Mouse (Mus musculus) CH12F3 (cell line): Measurements from ENCODE around the gene Ngp.
"Not testable (repeated sequence)": the region's sequence is repeated elsewhere in the genome, so short reads cannot be mapped to it uniquely, and the experiment has no call there.

Experiments used
- in situ Hi-C: fragments of 300-500 bp; cut with MboI; formaldehyde crosslinking; loops from 2 replicates; pipeline ENCODE4 v1.14.3; 2020; ENCODE audit warnings: low sequenced_read_pairs

Ngp gene

DNA sequence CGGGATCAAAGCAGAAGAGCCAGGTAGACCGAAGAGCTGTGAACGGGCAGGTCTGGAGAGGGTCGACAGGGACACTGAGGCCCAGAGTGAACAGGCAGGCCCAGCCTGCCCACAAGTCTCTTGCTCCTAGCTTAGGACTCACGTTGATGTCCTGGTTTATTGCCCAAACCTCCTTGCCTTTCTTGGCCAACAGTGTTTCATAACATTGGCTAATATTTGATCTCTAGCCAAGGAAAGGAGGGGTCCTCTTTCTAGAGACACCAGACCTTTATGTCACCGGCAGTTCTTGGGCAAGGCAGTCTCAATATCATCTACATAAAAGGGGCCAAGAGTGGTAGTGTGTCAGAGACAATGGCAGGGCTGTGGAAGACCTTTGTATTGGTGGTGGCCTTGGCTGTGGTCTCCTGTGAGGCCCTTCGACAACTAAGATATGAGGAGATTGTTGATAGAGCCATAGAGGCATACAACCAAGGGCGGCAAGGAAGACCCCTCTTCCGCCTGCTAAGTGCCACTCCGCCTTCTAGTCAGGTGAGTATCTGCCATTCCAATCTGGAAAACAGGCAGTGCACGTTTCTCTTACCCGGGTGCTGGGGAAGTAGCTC, at the start of gene Ngp:
Gene Ngp, plus strand, starts transcription at position 237 of the 602 bp plus-strand sequence.
- in situ Hi-C loops: no loop called here

DNA sequence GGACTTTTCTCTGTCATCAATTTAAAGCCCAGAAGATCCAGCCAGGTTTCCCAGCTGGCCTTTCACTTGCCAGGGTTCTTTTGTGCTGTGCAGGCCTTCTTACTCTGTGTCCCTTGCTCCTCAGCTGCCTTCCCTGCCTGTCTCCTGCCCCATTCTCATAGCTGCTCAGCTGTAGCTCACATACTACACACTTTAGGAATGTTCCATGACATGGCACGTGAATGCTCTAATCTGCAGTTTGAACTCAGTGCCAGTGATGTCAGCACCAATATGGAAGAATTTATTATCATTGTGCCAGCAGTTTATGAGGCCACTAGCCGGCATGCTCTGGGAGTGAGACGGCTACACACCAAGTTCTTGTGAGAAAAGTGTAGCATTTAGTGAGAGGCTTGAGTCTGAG, 49.7 kb upstream of the Ngp start:
- in situ Hi-C loops: no loop called here

DNA sequence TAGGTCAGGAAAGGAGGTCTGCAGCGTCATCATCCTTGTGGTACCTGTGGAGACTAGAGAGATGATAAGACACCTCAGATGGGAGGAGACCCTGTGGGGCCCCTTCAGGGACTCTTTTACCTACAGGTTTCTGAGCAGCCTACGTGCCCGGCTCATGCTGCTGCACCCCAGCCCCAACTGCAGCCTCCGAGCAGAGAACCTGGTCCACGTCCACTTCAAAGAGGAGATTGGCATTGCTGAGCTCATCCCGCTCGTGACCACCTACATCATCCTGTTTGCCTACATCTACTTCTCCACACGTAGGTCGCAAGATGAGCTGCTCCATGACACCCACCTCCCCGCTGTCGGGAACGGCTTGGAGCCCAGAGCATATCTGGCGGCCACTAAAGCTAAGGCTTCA, 45.7 kb upstream of the Ngp start:
- in situ Hi-C loops: no loop called here

DNA sequence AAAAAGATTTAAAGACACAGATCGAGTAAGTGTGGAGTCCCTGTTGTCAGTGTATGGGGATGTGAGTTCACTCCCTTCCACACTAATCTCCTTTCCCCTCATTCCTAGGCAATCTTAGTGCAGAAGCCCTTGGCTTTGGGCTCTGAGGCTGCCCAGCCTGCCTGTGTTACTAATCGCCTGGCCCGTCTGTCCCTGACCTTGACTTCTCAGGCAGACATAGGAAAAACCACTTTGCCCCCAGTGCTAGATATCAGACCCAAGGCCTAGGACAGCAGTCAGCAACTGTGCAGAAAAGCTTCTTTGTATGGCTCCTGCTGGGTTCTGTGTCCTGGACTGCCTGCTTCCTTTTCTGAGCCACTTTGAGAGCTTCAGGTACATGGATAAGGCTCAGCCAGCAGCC, 43.9 kb upstream of the Ngp start:
- in situ Hi-C loops: no loop called here

DNA sequence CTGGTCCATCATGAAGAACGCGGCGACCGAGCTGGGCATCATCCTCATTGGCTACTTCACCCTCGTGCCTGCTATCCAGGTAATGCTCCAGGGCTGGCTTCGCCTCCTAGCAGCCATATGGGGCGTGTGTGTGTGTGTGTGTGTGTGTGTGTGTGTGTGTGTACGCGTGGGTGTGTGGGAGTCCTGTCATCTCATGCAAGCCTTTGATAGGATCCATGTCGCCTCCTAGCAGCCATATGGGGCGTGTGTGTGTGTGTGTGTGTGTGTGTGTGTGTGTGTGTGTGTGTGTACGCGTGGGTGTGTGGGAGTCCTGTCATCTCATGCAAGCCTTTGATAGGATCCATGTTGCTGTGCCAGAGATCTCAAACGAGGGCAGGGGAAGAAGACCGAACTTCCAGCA, 41.9 kb upstream of the Ngp start:
- in situ Hi-C loops: not testable (repeated sequence)

DNA sequence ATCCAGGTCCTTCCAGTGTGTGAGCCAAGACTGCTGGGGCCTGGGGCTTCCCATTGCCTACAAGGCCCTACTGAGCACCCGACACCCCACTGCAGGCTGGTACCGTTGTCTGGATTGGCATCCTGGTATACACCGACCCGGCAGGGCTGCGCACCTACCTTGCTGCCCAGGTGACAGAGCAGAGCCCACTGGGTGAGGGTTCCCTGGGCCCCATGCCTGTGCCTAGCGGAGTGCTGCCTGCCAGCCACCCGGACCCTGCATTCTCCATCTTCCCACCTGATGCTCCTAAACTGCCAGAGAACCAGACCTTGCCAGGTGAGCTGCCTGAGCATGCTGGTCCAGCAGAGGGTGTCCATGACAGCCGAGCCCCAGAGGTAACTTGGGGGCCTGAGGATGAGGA, 40.2 kb upstream of the Ngp start:
- in situ Hi-C loops: no loop called here

DNA sequence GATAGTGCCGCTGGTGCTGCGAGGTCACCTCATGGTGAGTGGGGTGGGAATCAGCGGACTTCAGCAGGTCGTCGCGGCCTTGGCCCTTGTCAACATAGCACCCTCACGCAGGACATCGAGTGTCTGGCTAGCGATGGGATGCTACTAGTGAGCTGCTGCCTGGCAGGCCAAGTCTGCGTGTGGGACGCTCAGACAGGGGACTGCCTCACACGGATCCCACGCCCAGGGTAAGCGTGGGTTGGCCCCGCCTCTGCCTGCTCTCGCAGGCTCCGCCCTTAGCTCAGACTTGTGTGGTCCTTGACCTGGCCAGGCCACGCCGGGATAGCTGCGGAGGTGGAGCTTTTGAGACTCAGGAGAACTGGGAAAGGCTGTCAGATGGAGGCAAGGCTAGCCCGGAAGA, 38.9 kb upstream of the Ngp start:
- in situ Hi-C loops: no loop called here

DNA sequence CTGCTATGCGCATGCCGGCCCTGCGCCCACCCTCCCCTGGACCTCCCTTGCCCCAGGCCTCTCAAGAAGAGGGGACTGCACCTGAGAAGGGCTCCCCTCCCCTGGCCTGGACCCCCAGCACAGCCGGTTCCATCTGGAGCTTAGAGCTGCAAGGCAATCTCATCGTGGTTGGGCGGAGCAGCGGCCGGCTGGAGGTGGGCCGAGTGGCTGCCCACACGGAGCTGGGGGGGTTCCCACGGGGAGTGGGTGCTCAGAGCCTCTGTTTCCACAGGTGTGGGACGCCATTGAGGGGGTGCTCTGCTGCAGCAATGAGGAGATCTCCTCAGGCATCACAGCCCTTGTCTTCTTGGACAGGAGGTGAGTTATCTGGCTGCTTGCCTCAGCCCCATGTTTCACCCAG, 38.3 kb upstream of the Ngp start:
- in situ Hi-C loops: no loop called here

DNA sequence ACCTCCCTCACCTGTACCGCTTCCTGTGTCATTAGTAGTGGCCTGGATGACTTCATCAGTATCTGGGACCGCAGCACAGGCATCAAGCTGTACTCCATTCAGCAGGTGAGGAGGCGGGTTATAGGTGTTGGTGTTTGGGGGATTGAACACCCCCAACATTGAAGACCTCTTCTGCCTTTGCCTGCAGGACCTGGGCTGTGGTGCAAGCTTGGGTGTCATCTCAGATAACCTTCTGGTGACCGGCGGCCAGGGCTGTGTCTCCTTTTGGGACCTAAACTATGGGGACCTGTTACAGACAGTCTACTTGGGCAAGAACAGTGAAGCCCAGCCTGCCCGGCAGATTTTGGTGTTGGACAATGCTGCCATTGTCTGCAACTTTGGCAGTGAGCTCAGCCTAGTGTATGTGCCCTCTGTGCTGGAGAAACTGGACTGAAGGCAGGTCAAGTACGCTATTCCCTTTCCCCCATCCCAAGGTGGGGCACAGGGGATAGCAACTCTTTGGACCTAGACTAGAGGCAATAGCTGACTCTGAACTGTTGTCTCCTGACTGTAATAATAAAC, 35.1 kb upstream of the Ngp start:
- in situ Hi-C loops: no loop called here

DNA sequence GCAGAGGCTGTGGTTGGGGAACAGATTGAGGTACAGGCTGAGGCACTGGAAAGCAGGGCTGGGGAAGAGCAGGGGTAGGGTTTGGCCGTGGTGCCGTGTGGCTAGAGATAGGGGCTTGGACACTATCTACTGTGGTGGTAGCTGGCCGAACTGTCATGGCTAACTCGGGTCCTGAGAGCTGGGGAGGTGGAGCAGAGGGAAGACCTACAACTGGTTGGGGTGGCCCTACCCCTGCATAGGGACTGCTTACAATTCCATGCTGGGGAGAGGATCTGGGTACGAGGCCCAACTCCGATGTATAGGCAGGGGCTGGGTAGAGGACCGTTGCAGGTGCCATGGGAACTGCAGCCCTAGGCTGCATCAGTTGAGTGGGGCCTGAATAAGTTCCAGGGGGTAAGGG, 31.5 kb upstream of the Ngp start:
- in situ Hi-C loops: no loop called here

DNA sequence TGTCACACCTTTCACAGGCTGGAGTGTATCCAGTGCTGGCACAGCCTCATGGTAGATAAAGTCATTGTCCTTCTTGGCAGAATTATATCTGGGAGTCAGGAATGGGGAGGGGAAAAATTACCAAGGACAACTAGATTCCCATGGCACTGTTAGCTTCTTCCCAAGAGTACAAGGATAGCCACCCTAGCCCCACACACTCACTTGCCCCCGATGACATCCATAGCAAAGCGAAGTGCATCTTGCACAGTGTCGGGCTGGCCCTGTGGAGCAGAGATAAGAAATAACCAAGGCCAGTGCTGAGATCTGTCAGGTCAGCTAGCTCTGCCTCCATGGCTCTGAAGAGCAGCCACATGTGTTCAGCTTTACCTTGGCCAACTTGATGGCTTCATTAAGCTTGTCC, 28.7 kb upstream of the Ngp start:
- in situ Hi-C loops: no loop called here

DNA sequence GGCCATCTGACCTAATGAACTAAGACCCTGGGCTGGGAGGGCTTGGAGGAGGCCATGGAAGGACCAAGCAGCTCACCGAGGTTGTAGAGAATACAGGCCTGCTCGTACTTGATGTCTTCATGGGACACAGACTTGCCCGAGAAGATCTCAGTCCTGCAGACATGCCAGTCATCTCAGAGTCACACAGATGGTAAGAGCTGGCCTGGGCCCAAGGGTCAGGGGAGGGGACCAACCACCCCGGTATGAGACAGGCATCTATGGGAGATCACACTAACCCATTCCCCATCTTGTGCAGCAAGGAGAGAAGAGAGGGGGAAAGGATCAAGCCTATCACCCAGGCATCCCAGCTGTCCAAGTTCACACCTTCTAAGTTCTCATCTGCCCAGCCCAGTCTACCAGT, 26.3 kb upstream of the Ngp start:
- in situ Hi-C loops: no loop called here

DNA sequence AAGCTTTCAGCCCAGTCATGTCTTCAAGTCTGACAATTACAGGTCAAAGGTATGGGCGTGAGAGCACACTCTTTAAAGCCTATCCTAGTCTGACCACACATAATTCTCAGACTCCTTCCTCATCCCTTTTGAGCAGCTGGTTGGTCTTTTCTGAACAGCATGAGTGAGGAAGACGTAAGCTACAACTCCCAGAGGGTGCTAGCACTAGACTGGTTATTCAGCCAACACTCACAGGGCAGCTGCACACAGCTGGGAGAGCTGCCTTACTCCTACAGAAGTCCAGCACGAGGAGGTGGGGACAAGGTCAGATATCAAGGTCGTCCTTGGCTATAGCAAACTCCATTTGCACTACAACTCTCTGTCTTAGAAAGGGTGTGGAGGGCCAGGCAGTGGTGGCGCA, 18.9 kb upstream of the Ngp start:
- in situ Hi-C loops: no loop called here

DNA sequence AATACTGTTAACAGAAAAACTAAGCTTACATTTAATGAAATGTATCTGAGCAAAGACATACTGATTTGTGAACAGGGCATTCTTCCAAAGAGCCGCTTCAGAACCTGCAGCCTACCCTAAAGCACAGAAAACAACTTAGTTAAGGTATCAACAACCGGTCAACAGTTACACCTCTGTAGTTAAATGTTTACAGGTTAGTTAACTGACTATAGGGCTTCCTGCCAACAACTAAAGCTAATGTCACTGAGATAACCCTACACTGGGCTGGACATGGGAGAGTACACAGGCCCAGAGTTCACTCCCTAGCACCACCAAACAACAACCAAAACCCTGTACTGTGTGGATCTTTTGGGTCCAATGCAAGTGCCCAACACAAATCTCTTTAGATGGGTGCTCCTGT, 16.8 kb upstream of the Ngp start:
- in situ Hi-C loops: no loop called here

DNA sequence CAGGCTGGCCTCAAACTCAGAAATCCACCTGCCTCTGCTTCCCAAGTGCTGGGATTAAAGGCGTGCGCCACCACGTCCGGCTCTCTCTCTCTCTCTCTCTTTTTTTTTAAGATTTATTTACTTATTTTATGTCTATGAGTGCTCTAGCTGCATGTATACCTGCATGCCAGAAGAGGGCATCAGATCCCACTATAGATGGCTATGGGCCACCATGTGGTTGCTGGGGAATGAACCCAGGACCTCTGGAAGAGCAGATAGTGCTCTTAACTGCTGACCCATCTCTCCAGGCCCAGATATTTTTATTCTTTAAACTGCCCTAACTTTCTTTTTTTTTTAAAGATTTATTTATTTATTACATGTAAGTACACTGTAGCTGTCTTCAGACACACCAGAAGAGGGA, 16.3 kb upstream of the Ngp start:
- in situ Hi-C loops: not testable (repeated sequence)

DNA sequence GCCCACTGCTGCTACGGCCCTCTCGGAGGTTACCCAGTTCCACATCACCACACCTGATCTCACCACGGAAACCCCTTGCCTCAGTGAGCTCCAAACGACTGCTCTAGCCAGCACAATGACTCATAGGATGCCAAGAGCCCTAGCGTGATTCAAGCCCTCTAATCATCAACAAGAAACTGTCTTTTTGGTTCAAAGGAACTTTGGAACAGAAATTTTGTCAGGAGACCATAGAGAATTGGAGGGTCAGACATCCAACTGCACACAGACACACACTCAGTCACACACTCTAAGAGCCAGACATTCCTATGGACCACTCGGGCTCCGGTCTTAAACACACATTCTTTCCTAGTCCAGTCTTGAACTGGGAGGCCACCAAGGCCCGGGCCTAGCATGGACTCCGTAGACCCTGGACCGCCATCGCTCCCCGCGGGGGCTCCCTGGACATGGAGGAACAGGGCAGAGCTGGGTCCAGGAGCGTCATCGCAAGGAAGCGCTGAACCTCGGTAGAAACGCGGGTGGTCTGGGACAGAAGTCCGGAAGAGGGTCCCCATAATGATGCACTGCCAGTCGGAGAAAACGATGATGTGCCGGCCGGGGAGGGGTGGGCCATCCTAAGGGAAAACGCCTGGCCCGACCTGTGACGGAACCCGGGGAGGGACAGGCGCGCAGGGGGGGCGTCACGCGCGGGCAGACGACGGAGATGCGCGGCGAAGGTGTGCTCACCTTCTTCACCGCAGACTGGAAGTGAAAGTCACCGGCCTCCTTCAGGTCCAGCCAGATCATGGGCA, 12.0 kb upstream of the Ngp start:
- in situ Hi-C loops: no loop called here

DNA sequence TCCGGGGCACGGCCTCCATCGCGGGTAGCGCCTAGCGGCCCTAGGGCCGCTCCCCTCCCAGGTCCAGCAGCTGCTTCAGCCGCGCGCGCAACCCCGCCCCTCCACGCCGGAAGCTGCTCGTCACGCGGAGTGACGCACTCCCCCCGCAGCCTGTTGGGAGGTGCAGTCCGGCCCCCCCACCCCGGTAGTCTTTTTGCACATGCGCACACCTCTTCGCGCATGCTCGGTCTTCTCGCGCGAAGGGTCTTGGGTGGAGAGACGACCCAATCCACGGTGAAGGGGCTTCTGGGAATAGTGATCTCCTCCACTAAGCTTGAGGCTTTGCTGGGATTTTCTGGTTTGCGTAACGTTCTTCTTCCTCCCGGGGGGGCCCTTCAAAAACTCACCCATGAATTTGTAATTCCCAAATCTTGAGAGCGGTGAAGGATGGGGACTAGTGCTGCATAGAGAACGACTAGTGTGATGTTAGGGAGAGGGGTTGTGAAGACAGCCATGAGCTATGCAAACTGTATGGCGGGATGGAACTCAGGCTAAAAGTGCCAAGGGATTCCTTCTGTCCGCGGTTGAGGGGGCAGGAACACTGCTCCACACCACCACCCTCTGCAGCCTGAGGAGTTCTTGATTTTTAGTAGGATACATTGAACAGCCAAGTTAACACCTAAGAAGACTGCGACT, 11.3 kb upstream of the Ngp start, which contains the start of gene Ptpn23:
Gene Ptpn23, minus strand, starts transcription at position 115 of the 675 bp plus-strand sequence.
- in situ Hi-C loops: no loop called here

DNA sequence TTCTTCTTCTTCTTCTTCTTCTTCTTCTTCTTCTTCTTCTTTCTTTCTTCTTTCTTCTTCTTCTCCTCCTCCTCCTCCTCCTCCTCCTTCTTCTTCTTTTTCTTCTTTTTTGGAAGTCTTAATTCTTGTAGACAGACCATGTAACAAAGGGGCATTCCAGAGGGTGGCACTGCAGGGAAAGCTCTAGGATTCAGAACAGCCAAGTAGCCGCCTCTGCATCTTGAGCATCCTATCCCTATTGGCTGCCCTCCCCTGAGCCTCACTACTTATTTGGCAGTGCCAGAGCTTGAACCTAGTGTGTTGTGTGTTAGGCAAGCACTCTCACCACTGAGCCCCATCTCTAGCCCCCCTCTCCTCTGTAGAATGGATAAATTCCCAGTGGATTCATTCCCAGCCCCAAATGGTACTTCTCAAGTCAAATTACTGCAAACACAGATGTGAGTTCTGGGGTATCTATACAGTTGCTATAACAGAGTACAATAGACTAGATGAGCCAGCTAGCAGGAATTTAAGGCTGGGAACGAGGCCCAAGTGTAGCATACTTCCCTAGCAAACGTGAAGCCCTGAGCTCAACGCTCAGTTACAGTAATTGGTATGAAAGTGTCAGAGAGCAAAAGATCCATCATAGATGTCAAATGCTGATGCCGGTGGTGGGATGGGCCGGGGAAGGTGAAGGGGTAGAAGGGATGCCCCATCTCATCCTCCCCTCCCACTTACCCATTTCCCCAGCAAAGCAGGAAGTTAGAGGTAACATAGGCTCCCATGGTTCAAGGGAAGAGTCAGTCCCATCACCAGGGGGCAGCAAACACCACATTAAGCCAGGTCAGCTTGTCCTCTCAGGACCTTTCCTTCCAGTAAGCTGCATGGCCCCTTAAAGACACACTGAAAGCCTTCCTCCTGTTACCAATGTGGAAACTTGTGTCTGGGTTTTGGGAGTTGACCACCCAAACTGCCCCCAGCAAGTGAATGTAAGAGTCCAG, 8.3 kb upstream of the Ngp start:
- in situ Hi-C loops: no loop called here

DNA sequence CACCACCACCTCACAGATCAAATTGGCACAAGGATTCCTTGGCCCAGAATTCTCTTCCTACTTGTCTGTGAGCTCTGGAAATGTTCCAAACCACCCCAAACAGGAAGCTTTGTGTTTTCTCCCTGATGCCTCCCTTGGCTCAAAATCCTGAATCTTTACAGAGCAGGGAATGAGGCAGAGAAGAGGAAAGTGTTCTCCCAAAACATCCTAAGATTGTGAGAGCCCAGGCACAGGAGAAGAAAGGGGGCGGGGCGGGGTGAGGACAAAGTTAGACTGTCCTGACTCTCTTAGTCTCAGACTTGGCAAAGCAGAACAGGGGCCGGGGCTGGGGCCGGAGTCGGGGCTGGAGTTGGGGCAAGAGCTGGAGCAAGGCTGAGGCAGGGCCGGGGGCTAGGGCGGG, 6.6 kb upstream of the Ngp start:
- in situ Hi-C loops: no loop called here

DNA sequence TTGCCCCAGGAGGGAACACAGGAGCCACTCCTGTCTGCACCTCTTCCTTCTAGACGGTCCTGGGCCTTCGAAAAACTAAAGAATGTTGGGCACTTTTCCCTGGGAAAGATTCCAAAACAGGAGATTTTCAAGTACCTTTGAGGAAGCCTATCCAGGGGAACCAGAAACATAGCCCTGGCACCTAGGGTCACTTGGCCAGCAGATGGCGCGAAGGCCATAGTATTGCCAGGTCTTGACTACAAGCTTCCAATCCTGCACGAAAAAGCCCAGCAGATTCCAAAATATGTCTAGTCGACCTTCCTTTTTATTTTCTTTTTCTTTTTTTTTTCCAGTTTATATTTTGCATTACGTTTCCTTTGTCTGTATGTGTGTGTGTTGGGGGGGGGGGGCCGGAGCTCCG, 5.8 kb upstream of the Ngp start:
- in situ Hi-C loops: no loop called here

DNA sequence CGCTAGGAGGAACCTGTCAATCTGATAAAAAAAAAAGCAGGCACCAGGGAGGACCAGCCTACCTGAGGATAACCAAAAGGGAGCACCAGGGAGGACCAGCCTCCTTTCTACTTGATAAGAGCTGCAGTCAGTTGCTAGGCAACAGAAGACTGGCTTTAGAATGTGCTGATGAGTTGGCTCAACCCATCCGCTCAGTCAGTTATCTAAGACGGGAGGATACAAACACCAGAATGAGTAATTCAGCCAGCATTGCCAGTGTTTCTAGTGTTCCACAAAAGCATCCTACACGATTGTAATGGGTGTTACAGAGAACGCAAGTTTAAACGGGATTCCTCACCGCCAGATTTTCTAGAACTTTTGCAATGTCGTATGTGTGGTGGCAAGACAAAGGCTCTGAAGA, 11.7 kb downstream of the Ngp start:
- in situ Hi-C loops: no loop called here
